Mouse (Mus musculus) right cerebral cortex, postnatal 14 days (tissue): ENCODE measurements around the gene Qpctl.
A peak's percentile ranks its signal among the peaks of the same experiment; 100 is the strongest.

Experiments
- DNase-seq: peaks from one replicate; pipeline ENCODE4 v3.0.0; 2022

Gene Qpctl

GRCm38 (mm10) chr7:19148875-19149541 is at the start of gene Qpctl:
Gene Qpctl (minus strand): TSS chr7:19149291.
- DNase-seq: peak; percentile 97

DNA sequence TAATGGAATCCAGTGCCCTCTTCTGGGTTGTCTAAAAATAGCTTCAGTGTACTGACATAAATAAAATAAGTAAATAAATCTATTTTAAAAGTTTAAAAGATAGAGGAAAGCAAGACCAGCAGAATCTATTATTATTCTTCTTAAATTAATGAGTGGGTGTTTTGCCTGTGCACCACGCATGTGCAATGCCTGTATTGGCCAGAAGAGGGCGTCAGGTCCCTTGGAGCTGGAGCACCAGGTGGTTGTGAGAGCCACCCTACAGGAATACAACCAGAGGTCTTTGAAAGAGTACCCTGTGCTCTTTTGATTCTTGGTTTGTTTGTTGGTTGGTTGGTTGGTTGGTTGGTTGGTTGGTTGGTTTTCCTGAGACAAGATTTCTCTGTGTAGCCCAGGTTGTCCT is 48.9 kb upstream of the Qpctl start:
- peak; percentile 40 for DNase-seq

DNA sequence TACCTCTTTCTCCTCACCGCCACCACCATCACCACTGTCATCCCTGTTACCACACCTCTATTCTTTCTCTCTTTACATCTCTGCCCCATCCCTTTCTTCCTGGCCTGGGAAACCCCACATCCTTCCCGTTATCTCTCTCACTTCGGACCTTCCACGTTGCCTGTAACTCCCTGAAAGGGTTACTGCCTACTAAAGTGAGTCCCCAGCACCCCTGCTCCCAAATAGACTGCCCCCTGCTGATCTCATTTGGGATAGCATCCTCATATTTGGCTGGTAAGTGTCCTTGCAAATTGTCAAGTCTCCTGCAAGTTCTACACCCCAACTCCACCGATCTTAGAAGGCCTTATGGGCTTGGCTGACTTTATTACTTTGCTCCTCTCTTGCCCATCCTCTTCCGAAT is 47.6 kb upstream of the Qpctl start:
- DNase-seq: peak; percentile 43

GRCm38 (mm10) chr7:19194676-19195075 is 45.6 kb upstream of the Qpctl start:
- peak; percentile 32 for DNase-seq

- no peak for DNase-seq
These were observed 35.7 kb upstream of the Qpctl start for GRCm38 (mm10) chr7:19184758-19185157.

- DNase-seq: no peak
These were observed 35.2 kb upstream of the Qpctl start for GRCm38 (mm10) chr7:19184250-19184649.

DNA sequence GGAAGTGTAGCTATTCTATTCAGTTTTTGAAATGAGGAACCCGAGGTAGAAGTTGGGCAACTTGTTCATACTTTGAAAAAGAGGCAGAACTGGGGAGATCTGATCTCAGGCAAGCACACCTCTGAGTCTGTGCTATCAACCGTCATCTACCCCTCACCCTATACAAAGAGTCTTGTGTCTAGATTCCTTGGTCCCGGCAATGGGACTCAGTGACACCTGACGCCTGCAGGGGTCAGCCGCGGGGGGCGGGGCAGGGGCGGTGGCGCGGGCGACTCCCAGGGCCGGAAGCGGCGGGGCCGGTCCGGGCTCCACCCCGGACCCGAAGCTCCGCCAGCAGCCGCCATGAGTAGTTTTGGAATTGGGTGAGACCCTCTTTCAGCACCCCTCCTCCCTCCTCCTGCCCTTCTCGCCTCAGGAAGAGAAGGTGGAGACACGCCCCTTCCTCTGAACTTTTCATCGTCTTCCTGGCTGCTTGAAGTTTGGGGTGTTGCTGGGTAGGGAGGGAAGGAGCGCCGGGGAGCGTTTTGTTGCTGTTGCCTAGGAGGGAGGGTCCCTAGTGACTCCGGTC is 31.9 kb upstream of the Qpctl start:
- no peak for DNase-seq

- DNase-seq: no peak
These were observed 30.8 kb upstream of the Qpctl start for GRCm38 (mm10) chr7:19179936-19180335.

GRCm38 (mm10) chr7:19179173-19179572 is 30.1 kb upstream of the Qpctl start:
- peak; percentile 76 for DNase-seq

- peak; percentile 87 for DNase-seq
These were observed 29.5 kb upstream of the Qpctl start for GRCm38 (mm10) chr7:19178443-19179092.

- no peak for DNase-seq
These were observed 28.9 kb upstream of the Qpctl start for GRCm38 (mm10) chr7:19178035-19178434.

GRCm38 (mm10) chr7:19177216-19177615 is 28.1 kb upstream of the Qpctl start:
- DNase-seq: no peak

GRCm38 (mm10) chr7:19176516-19176947 is 27.4 kb upstream of the Qpctl start:
- peak; percentile 71 for DNase-seq

DNA sequence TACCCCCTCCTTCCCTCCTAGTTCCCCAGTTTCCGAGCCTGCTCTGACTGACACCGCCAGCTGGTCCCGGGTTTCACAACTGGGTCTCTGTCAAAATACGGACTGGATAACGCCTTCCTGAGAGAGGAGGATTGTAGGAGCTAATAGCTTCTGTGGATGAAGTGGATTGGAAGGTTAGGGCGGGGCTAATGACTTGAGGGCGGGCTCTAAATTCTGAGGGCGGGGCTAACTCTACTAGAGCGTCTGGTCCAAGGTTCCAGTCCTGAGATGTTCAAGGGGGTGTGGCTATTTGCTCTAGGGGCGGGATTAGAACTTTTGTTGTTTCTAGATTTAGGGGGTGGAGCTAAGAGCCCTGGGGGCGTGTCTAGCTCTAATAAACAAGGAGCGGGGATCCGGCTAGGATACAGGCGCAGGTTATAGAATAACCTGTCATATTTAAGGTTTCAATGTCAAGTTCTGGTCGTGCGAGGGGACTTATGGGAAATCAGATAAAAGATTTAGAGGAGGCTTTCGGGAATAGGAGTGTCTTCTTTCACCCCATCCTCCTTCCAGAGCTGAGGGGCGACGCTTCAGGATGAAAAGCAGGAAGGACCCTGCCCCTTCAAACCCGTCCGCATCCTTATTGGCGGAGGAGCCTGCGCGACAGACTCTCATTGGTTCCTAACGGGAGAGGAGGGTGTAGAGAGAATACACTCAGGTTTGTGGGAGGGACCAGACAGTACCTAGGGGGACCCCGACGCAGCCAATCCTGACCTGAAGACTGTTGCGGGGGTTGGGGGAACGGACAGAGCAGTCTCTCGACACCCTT is 26.8 kb upstream of the Qpctl start, which contains the start of gene Eml2:
TSS of gene Eml2 (plus strand) at position 714 of the 808 bp plus-strand sequence.
- peak; percentile 71 for DNase-seq

- peak; percentile 95 for DNase-seq
These were observed 23.8 kb upstream of the Qpctl start for GRCm38 (mm10) chr7:19172874-19173273.

DNA sequence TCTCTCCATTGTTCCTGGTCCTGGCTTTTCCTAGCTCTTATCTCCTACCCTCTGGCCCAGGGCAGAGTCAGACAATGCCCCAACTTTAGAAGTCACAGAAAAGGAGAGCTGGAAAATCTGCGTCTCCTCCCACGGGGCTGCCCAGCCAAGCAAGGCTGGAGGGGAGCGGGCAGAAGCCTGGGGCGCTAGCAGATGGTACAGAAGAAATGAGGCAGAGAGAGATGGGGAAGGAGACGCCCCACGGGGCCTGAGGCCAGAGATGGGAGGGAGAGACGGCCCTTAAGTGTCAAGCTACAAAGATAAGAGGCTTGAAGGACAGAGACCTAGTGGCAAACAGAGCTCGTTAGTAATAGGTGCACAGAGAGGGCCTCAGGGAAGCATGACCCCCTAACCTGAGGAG is 22.7 kb upstream of the Qpctl start:
- no peak for DNase-seq

DNA sequence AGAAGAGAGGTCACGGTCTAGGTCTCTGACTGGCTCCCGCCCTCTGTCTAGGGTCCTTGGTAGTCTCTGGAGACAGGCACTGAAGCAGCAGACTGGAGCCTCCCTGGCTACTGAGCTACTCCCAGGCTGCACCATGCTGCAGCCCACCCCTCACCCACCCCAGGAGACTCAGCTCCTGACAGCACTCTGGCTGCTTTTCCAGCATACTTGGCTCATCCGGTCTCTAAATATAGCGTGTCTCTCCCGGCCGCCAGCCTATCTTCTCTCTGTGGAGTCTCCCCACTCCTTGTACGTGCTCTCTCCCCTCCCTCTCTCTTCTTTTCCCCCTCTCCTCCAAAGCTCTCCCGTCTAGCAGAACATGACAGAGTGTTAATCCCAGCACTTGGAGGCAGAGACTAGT is 21.1 kb upstream of the Qpctl start:
- peak; percentile 66 for DNase-seq

DNA sequence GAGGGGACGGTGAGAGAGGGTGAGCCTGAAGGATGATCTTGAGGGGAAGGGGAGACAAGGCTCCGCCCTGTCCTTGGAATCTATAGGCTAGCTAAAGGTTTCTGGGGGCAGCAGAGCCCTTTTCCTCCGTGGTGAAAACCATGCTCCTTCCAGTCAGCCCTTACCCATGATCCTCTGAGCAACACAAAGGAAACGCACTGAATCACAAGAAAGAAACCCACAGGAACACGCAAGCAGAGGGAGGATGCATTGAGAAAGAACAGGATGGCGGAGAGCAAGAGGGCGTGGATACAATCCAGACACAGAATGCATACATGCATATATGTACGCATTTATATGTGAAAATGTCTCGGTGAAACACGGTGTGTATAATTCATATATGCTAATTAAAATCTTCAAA is 20.4 kb upstream of the Qpctl start:
- no peak for DNase-seq

DNA sequence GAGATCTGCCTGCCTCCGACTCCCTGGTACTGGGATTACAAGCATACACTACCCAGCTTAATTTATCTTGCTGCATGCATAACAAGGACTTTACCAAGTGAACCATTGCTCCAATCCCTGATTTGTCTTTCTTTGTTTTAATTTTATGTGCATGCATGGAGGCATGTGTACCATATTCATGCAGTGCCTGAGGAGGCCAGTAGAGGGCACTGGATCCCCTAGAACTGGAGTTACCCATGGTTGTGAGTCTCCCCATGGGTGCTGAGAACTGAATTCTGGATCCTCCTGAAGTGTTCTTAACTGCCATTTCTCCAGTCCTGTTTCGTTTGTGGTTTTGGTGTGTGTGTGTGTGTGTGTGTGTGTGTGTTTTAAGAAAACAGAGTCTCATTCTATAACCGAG is 17.9 kb upstream of the Qpctl start:
- no peak for DNase-seq

GRCm38 (mm10) chr7:19165656-19166423 is 16.7 kb upstream of the Qpctl start, which contains the start of gene Gipr:
Gene Gipr (minus strand): TSS chr7:19166127.
- no peak for DNase-seq

DNA sequence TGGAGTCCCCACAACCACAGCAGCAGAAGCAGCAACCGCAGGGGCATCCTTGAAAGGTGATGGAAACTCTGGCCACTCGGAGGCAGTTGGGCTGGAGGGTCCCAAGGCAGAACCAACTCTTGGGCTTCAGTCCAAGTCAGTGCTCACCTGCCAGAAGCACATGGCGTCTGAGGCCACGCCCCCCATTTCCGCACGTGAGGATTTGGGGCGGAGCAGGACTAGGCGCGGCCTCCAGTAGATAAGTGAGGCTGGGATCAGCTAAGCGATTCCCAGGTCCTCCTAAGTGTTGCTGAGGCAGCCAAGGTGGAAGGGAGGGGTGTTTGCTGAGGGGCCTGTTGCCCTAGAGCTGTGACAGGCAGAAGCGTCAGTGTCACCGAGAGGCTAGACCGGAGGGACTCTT is 15.9 kb upstream of the Qpctl start:
- no peak for DNase-seq

- DNase-seq: no peak
These were observed 15.1 kb upstream of the Qpctl start for GRCm38 (mm10) chr7:19164189-19164588.

GRCm38 (mm10) chr7:19163752-19164151 is 14.7 kb upstream of the Qpctl start:
- no peak for DNase-seq
